Mouse (Mus musculus) mouse trophoblast stem cell (cell line): Measurements from ENCODE around the gene Zfp963.

Experiments
- in situ Hi-C, 2 experiments: fragments of 300-500 bp; cut with MseI, MboI; formaldehyde crosslinking; loops; 2 replicates in 1 of 2; 3 replicates in 1 of 2; pipeline ENCODE4 v1.15.1; 2025

Zfp963 gene

DNA sequence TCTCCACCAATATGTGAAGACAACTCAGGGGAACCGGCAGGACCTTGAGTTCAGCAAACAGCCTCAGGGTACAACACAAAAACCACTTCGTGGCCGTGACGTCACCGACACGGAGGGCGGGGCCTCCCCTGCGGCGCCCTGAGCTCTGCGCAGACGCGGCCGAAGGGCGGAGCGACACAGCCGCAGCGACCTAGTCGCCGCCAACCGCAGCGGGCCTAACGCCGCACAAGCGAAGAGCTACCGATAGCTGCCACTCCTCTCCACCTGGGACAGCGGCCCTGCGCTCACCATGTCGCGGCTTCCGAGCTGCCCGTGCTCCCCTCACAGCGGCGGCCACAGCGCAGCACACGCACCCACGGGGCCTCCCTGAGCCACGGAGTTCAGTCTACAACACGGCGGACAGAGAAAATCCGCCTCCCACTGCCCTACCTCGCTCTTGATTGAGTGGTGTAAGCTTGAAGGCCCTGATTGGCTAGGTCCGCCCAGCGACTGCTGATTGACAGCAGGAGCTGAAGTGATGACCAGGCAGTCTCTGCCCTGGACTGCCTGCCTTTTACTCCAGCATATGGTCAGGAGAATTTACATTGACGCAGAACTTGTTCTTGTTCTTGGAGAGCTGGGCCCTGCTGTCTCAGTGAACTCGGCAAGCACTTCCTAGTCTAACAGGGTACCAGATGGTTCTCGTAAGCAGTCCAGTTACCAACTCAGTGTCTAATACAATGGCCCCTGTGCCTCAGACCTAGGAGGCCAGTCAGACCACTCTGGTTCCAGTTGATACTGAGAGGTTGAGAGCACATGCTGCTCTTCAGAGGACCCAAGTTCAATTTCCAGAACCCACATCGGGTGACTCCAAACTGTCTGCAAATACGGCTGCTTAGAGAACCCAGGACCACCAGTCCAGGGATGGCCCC lies at the start of gene Zfp963:
TSS of gene Zfp963 (minus strand) at position 427 of the 911 bp plus-strand sequence.
- in situ Hi-C loops, result no loop called here

DNA sequence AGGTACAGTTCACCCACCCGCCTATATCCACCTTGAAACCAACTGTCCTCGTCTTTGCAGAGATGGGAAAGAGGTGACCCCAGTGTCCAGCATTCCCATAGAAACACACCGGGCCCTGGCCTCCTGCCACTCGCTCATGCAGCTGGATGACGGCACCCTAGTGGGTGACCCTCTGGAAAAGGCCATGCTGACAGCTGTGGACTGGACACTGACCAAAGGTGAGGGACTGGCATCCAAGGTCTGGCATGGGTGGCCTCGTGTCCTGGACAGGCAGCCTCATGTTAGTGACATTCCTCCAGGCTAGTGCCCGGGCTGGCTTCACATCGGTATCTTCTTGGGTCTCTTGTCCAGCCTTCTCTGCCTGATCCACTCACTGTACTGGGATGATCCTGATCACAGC lies 49.5 kb upstream of the Zfp963 start:
- in situ Hi-C loops, result no loop called here

DNA sequence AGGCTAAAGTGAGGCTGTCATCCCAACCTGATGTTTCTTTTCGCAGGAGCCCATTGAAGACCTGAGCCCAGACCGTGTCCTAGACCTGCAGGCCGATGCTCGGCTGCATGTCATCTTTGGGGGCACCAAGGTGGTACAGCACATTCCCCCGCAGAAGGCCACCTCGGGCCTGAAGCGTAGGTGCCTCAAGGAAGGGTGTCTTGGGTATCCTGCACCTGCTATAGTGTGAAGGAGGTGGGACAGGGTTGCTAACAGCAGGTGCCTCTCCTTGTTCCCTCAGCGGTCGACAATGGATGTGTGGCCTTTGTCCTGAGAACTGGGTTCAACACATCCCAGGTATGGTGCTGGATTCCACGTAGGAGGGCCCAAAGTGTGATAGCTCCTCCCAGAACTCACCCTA lies 47.9 kb upstream of the Zfp963 start:
- in situ Hi-C loops, result no loop called here

DNA sequence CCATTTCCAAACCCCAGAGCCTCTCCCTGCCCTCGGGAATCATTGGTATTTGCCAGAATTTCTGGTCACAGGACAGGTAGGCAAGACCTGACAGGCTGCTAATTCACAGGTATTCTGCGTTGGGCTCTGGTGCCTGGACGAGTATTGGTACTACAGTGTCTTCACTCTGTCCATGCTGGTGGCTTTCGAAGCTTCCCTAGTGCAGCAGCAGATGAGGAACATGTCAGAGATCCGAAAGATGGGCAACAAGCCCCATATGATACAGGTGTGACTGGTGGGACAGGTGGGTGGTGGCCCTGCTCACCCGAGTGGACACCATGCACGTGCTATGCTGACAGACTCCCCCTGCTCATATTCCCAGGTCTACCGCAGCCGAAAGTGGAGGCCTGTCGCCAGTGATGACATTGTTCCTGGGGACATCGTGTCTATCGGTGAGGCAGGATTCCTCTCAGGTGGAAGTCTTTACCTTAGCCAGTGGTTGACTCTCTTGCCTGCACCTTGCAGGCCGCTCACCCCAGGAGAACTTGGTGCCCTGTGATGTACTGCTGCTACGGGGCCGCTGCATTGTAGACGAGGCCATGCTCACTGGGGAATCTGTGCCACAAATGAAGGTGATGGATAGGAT lies 47.1 kb upstream of the Zfp963 start:
- in situ Hi-C loops, result no loop called here

DNA sequence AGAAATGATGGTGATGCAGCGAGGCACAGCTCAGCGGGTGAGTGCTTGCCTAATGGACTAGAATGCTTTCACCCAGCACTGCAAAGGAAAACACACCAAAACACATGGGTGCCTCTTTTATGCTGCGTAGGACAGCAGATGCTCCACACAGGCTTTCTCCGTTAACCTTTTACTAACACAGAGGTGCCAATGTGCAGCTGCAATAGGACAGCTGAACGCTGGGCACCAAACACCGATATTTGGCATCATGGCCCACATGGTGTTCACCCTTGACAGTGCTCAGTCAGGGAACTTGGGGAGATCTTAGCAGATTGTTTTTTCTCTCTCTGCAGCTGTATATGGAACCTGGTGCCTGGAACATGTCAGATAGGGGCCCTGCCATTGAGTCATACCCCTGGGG lies 45.1 kb upstream of the Zfp963 start:
- in situ Hi-C loops, result no loop called here

DNA sequence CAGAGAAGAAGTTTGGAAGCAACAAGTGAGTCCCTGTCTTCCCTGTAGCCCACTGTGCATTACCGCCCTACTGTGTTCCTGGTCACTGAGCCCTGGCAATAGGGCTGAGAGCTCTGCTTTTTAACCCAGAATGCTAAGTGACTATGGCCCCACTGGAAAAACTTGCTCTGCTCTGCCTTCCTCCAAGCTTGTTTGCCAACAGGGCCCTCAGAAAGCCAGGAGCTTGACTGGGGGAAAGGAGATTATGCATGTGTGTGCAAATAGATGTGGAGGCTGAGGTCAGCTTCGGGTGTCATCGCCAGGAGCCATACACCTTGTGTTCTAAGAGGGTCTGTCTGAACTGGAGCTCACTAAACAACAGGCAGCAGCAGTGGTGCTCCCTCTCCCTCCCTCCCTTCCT lies 44.3 kb upstream of the Zfp963 start:
- in situ Hi-C loops, result no loop called here

DNA sequence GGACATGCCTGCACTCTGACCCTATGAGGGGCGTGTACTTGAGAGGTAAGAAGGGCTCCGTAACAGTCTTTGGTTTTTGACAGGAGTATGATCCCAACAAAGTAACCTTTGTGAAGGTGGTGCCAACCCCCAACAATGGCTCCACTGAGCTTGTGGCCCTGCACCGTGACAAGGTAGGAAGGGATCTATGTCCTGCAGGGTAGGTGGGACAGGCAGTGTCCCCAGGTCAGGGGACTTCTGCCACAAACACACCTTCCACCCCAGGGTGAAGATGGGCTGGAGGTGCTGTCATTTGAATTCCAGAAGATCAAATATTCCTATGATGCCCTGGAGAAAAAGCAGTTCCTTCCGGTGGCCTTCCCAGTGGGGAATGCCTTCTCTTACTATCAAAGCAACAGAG lies 43.9 kb upstream of the Zfp963 start:
- in situ Hi-C loops, result no loop called here

DNA sequence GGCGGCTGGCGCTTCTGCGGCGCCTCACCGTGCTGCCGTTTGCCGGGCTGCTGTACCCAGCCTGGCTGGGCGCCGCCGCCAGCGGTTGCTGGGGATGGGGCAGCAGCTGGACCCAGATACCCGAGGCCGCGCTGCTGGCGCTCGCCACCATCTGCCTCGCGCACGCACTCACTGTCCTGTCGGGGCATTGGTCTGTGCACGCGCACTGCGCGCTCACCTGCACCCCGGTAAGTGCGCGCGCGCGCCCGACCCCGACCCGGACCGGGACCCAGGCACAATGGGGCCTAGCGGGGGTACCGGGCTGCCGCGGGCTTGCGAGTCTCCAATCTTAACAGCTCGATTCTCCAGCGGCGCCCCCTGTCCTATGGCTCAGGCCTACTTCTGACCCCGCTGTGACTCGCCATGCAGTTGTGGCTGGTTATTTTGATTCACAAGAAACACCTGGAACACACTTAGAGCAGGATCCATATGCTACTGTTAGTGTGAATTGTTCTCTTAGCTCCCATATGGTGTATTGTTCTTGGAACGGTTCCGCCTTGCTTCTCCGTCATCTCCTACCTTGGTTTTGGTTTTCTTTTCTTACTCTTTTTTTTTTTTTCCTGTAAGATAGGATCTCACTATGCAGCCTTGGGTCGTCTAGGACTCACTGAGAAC lies 41.8 kb upstream of the Zfp963 start:
- in situ Hi-C loops, result no loop called here

DNA sequence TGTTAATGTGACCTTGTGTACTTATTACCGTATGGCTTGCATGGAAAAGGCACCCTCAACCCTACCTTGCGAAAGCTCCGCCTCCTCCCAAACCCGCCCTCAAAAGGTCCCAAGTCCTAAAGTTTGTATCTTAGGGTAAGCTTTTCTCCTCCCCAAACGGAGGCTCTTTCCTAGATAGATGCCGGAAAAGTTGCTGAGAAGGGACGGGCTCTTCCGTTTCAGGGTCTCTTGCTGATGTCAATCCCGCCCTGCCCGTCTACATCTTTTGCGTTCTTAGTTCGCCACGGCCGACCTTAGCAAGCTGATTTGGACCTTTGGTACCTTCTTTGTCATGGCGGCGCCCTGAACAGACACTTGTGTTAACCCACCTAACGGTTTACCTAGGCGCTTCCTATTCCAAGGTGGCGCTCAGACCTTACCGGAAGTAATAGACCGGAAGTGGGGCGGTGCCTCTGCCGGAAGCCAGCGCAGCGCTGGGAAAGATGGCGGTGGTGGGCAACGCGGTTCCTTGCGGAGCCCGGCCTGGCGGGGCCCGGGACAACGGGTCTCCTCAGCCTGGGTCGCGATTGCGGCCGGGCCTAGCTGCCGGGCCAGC lies 41.1 kb upstream of the Zfp963 start, which contains the start of the genes Atp13a1 and Zfp866:
TSS of gene Atp13a1 (plus strand) at position 391 of the 595 bp plus-strand sequence.
TSS of gene Zfp866 (minus strand) at position 406 of the 595 bp plus-strand sequence.
- in situ Hi-C loops, result no loop called here

DNA sequence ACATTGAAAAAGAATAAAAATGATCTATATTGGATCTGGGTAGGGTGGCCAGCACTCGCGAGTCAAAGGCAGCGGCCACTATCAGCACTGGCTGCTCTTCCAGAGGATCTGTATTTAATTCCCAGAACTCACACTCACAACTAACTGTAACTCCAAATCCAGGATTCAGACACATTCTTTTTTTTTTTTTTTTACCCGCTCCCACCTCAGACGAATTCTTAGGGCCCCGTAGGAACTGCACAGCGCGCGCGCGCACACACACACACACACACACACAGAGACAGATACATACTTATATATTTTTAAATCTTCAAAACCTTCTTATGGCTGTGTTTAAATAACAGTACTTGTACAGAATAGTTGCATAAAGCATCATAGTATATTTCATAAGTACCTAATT lies 40.6 kb upstream of the Zfp963 start:
- in situ Hi-C loops, result no loop called here

DNA sequence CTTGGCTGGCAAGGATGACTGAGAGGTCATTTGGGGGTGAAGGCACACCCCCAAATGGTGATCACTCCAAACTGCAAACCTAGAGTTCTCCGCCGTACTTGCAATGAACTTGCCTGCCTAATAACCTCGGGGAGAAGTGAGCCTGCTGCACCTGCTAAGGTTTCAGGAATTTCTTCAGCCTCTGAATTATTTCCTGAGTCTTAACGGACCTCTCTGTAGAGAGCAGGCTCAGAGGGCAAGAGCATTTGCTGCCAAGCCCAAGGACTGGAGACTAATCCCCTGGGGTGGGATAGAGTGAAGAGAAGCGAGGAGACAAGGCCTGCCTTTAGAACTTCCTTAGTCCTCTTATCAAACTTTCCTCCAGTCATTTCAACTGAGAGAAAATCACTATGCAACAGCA lies 40.0 kb upstream of the Zfp963 start:
- in situ Hi-C loops, result no loop called here

DNA sequence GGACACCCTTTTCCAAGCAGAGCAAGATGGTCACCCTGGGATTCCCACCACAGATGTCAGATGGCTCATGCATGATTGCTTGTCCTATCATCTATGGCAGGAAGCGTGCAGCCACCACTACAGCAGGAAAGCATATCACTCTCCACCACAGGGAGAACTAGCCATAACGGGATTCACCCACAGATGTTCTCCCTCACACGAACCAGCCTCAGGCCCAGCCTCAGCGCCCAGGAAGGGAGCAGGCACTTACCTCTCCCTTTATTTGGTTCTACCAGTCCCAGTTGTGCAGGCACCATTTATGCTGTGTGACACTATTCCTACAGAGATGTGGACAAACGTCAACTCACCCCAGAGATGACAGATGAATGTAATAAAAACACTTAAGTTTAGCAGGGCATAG lies 39.3 kb upstream of the Zfp963 start:
- in situ Hi-C loops, result no loop called here

DNA sequence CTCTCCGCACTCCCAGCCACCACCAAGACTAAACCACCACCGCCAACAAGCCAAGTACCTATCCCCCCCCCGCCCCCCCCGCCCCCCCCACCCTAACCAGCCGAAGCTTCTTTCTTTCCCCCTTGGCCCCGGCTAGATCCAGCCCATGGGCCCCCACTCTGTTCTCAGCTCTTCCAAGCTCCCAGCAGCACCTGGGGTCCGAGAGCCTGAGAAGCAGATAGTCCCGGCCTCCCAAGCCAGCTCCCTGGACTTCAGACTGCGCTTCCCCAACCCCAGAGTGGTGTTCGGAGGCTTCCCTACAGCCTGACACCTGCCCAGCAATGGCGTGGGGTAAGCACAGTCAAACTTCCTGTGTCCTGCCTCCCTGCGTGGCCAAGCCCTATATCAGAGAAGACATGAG lies 27.3 kb upstream of the Zfp963 start:
- in situ Hi-C loops, result no loop called here

DNA sequence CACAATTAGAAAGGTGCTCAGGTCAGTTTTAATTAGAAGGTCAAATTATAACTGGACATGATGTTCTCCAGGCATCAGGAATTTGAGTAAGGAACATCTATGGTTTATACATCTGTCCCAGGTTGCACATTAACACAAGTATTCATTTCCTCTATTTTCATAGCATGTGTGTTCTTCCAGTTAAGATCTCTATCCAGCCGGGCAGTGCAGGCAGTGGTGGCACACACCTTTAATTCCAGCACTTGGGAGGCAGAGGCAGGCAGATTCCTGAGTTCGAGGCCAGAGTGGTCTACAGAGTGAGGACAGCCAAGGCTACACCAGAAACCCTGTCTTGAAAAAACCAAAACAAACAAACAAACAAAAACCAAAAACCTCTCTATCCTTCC lies 25.4 kb upstream of the Zfp963 start:
- in situ Hi-C loops, result no loop called here

DNA sequence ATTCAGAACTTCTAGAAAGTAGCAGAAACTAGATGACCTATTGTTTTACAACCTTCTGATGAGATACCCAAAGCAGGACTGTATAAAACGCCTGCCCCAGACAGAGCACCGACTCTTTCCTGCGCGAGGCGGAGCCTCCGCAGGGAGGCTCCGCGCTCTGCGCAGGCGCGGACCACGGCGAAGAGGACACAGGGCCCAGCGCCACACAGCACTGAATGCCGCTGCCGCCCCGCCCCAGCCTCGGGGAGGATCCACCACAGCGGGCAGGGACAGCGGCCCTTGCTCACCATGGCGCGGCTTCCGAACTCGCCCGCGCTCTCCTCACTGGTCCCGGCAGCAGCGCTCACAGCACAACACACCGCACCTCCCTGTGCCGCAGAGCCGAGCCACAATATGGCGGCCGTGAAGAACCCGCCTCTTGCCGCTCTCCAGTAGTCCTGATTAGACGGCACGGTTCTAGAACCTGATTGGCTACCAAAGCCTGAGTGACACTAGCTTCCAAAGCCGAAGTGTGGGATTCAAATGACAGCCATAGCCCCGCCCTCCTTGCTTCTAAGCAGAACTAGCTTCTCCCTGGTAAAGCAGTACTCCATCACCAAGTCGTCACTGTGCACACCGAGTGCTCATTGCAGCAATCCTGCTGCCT lies 24.9 kb upstream of the Zfp963 start, which contains the start of gene Gm20422:
TSS of gene Gm20422 (minus strand) at position 384 of the 646 bp plus-strand sequence.
- in situ Hi-C loops, result no loop called here

DNA sequence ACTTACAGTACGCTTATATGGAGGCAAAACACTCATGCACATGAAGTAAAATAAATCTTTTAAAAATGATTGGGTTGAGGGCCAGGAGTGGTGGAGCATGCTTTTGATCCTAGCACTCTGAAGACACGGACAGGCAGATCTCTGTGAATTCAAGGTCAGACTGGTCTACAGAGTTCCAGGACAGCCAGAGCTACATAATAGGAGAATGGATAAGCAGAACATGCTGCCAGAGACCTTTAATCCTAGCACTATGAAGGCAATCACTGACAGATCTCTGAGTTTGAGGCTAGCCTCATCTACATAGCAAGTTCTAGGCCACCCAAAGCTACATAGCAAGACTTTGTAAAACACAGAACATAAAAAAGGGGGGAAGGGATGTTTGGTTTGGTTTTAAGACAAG lies 22.3 kb upstream of the Zfp963 start:
- in situ Hi-C loops, result no loop called here

DNA sequence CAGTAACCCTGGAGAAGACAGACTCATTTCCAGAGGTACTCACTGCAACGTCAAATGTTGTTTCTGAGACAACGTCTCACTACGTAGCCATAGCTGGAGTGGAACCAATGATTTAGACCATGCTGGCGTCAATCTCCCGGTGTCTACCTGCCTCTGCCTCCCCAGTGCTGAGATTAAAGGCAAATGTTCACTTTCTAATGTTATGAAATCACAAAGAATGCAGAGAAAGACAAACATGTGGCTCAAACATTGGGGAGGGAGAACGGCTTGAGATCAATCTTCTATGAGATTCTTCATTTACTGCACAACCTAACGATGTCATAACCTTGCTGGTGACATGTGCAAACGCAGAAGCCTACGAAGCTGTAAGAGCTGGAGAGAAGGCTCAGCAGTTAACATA lies 21.5 kb upstream of the Zfp963 start:
- in situ Hi-C loops, result no loop called here

DNA sequence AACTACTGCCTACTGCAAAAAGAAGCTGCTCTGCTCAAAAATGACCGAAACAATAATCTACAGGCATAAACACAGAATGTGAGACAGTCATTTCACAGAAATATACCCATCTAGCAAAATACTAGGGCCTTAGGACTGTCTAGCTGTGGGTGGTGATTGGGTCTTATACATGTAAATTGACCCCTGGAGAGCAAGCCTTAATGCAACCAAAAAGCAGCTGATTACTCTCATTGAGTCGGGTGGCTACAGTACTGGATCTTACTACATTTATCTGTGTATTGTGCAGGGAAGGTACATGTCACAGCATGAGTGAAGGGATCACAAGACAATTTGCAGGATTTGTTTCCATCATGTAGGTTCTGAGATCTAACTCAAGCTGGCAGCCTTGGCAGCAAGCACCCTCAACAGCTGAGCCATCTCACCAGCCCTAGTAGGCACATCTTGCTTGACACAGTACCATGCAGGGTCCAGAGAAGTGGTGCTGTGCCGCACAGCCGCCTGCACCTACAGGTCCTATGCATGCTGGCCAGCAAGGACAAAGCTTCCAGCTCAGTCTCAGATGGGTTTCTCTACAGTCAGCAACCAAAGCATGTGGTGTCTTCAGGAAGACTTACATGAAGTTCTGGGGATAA lies 12.2 kb upstream of the Zfp963 start:
- in situ Hi-C loops, result no loop called here

DNA sequence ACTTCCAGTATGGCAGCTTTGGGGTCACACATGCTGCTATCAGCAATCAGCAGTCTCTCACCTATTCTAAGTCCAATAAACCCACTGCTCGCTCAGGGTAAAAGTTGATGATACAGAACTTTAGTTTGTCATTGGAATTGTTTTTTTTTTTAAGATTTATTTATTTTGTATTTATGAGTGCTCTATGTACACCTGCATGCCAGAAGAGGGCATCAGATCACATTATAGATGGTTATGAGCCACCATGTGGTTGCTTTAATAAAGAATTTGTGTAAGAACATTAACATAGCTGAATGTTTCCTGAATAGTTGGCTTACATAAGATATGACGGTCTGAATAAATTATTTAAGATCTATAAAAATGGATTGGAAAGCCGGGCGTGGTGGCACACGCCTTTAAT lies 8.5 kb upstream of the Zfp963 start:
- in situ Hi-C loops, result no loop called here

DNA sequence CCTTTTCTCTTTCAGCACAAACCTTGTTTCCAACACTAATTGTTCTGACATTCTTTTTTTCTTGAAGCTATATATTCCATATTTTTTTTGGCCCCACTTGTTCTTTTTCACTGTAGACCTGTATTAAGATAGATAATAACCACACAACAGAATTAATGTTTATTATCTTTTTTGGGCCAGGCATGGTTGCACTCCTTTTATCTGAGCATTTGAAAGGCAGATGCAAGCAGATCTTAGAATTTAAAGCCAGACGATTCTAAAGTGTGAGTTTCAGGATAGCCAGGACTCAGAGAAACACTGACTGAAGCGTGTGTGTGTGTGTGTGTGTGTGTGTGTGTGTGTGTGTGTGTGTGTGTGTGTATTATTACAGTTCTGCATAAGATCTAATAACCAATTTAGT lies 2.7 kb upstream of the Zfp963 start:
- in situ Hi-C loops, result no loop called here

DNA sequence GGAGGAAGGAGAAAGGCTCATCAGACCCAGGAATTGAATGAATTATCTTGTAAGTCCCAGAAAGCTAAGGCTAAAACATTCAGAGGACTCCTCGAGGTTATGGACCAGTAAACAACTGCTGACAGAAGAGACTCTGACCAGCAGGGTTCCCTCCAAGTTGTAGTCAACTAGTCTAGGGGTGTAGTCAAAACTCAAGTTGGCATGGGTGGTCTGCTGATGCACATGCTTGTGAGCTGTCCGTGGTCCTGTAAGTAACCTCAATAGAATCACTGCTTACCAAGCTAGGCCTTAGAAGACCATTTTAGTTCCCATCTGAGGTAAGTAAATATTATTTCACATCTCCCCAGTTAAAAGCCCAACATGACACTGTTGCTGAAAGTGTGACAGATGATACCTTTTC lies 8.5 kb downstream of the Zfp963 start:
- in situ Hi-C loops, result no loop called here
